ENCODE assay signal across 23 mouse cellular contexts in the genomic region with DNA sequence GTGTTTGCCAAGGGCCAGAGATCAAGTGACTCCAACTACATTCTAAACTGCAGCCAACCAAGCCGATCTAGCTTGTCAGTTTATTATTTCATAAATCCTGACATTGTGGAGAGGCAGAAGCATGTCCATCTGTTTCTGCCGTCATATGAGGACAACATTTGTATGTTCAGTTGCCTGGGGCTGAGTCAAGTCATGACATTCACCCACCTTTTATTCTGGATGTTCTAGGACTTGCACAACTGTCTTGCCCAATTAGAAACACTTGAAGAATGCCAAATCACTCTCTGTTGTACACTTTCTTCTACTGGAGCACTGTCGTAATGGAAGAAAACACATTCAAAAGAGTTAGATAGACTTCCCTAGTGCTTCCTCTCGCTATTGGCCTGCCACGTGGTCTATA.
"Had no signal": no experiment of that assay in that cellular context is flagged by ENCODE, and none has a peak within 500 bp of the region (broad histone marks: within the 10 kb centered on the region; RNA-seq: fewer than 3 reads in every experiment).

No protein-coding gene starts in this region.

- H3K9me3 ChIP-seq: lung, embryonic 15.5 days; megakaryocyte, embryonic 14.5 days; midbrain, embryonic 12.5 days; midbrain, embryonic 15.5 days; neural tube, embryonic 12.5 days; neural tube, embryonic 15.5 days had no signal

- H3K4me2 ChIP-seq: lung, embryonic 15.5 days; midbrain, embryonic 12.5 days; midbrain, embryonic 15.5 days; neural tube, embryonic 12.5 days; neural tube, embryonic 15.5 days had no signal

- H3K4me3 ChIP-seq: layer of hippocampus, adult 2 months; left cerebral cortex, adult 2 months; lung, embryonic 15.5 days; megakaryocyte, embryonic 14.5 days; midbrain, embryonic 12.5 days; midbrain, embryonic 15.5 days; neural tube, embryonic 12.5 days; neural tube, embryonic 15.5 days had no signal

- H3K4me1 ChIP-seq: lung, embryonic 15.5 days had no signal

- H3K27ac ChIP-seq: kidney, postnatal 0 days; layer of hippocampus, adult 2 months; left cerebral cortex, adult 2 months; lung, embryonic 15.5 days; midbrain, embryonic 12.5 days; midbrain, embryonic 15.5 days; neural tube, embryonic 12.5 days; neural tube, embryonic 15.5 days; stomach, postnatal 0 days had no signal

- H3K27me3 ChIP-seq: lung, embryonic 15.5 days; midbrain, embryonic 15.5 days had no signal

- DNase-seq: kidney, adult 2 months; kidney, postnatal 25 days; layer of hippocampus, adult 9-11 months; layer of hippocampus, postnatal 36 days; lung, adult 18-20 months; lung, postnatal 10 days; lung, postnatal 36 days; right cerebral cortex, adult 18-20 months; right cerebral cortex, postnatal 14 days; right cerebral cortex, postnatal 4 days; thymus, adult 2 months; thymus, postnatal 25 days had no signal

- H3K9ac ChIP-seq: lung, embryonic 15.5 days; midbrain, embryonic 12.5 days; midbrain, embryonic 15.5 days; neural tube, embryonic 12.5 days; neural tube, embryonic 15.5 days had no signal

- ATAC-seq: intestine, postnatal 0 days had no signal

- H3K36me3 ChIP-seq: lung, embryonic 15.5 days; midbrain, embryonic 12.5 days; midbrain, embryonic 15.5 days; neural tube, embryonic 12.5 days; neural tube, embryonic 15.5 days had no signal
